24 mouse cellular contexts compared by ENCODE assay signal in the genomic region with DNA sequence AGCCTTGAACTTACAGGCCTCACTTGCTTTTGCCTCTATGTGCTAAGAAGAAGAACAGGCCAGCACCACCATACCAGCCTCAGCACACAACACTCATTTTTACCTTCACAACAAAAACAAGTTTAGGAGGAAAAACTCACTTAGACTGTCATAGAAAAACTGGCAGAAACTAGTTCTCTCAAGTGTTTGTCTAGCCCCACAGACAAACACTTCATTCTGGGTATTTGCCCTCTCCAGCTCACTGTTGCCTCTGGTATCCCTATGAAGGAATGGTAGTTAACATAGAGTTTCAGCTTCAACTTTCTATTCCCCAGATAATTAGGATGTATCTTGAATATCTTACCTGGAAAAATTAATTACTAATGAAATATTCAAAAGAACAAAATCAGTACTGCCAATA.
"Had no signal": no experiment of that assay in that cellular context is flagged by ENCODE, and none has a peak within 500 bp of the region (broad histone marks: within the 10 kb centered on the region; RNA-seq: fewer than 3 reads in every experiment).

No protein-coding gene starts in this region.

- H3K27ac ChIP-seq: heart, adult 2 months; heart, embryonic 13.5 days; heart, embryonic 15.5 days; hindbrain, embryonic 13.5 days; hindbrain, embryonic 15.5 days; hindbrain, postnatal 0 days; kidney, embryonic 15.5 days; kidney, postnatal 0 days; left cerebral cortex, adult 2 months; limb, embryonic 10.5 days; limb, embryonic 12.5 days had no signal

- H3K4me3 ChIP-seq: heart, adult 2 months; heart, embryonic 13.5 days; heart, embryonic 15.5 days; hindbrain, embryonic 13.5 days; hindbrain, embryonic 15.5 days; kidney, embryonic 15.5 days; left cerebral cortex, adult 2 months; limb, embryonic 10.5 days; limb, embryonic 12.5 days had no signal

- H3K4me2 ChIP-seq: heart, embryonic 11.5 days; heart, embryonic 13.5 days; heart, embryonic 15.5 days; hindbrain, embryonic 13.5 days; hindbrain, embryonic 15.5 days; kidney, embryonic 15.5 days; limb, embryonic 12.5 days had no signal

- ATAC-seq: forebrain, postnatal 0 days; hindbrain, postnatal 0 days had no signal

- H3K9ac ChIP-seq: forebrain, postnatal 0 days; heart, embryonic 13.5 days; heart, embryonic 15.5 days; hindbrain, embryonic 13.5 days; hindbrain, embryonic 15.5 days; kidney, embryonic 15.5 days; limb, embryonic 12.5 days had no signal

- H3K9me3 ChIP-seq: heart, embryonic 13.5 days; heart, embryonic 15.5 days; hindbrain, embryonic 13.5 days; hindbrain, embryonic 15.5 days; kidney, embryonic 15.5 days; limb, embryonic 10.5 days; limb, embryonic 12.5 days had no signal

- DNase-seq: forebrain, postnatal 0 days; gastrocnemius, postnatal 14 days; gastrocnemius, postnatal 36 days; heart, adult 2 months; heart, postnatal 14 days; heart, postnatal 36 days; kidney, adult 11 months; kidney, adult 2 months; kidney, adult 9 months; kidney, postnatal 14 days; kidney, postnatal 36 days; layer of hippocampus, adult 9-11 months; layer of hippocampus, postnatal 36 days had no signal

- H3K4me1 ChIP-seq: heart, embryonic 13.5 days; heart, embryonic 15.5 days; hindbrain, embryonic 15.5 days; kidney, embryonic 15.5 days had no signal

- H3K27me3 ChIP-seq: heart, embryonic 13.5 days; limb, embryonic 12.5 days had no signal

- H3K36me3 ChIP-seq: heart, embryonic 13.5 days; heart, embryonic 15.5 days; hindbrain, embryonic 13.5 days; hindbrain, embryonic 15.5 days; kidney, embryonic 15.5 days; limb, embryonic 10.5 days; limb, embryonic 12.5 days had no signal
